Mouse (Mus musculus) cerebellum, adult 2 months (tissue): ENCODE data around the gene Sdc1.

ENCODE experiments used
- CTCF ChIP-seq: fragments of 200-500 bp; IDR thresholded peaks from 2 replicates; pipeline ENCODE4 v1.5.1; 2011; ENCODE audit warnings: low read depth, mild to moderate bottlenecking, control low read depth, low read length, moderate library complexity, borderline replicate concordance; ENCODE audit not compliant: insufficient read depth
- POLR2A ChIP-seq: fragments of 200-500 bp; IDR thresholded peaks from 2 replicates; pipeline ENCODE4 v1.6.1; 2011; ENCODE audit warnings: low read length, control low read depth, borderline replicate concordance; ENCODE audit not compliant: insufficient read depth

- no peak for TF ChIP-seq CTCF
- TF ChIP-seq POLR2A: no peak
Measured at GRCm38 (mm10) chr12:8798486-8799020, 27.4 kb downstream of the Sdc1 start.
